Comparison of ENCODE assay signal across 20 mouse cellular contexts in genomic region chr15:25771782-25772181, GRCm38 (mm10).
DNase-seq lines count a peak whose midpoint lies in the region; ATAC-seq lines count a peak whose summit lies in the region.
"Had no signal": no experiment of that assay in that cellular context is flagged by ENCODE, and none has a peak within 500 bp of the region (broad histone marks: within the 10 kb centered on the region; RNA-seq: fewer than 3 reads in every experiment).

No protein-coding gene starts in this region.

- no peaks in the 10 kb centered on the region for H3K9me3 ChIP-seq in forebrain, embryonic 10.5 days
- no peaks in the 10 kb centered on the region for H3K9me3 ChIP-seq in forebrain, embryonic 16.5 days (ENCODE audit: control insufficient read depth, low read length)
- H3K9me3 ChIP-seq in hindbrain, embryonic 10.5 days, result no peaks in the 10 kb centered on the region
- no peaks in the 10 kb centered on the region for H3K9me3 ChIP-seq in hindbrain, embryonic 16.5 days (ENCODE audit: control insufficient read depth, low read length)
- H3K9me3 ChIP-seq in midbrain, embryonic 13.5 days, result no peaks in the 10 kb centered on the region
- no peaks in the 10 kb centered on the region for H3K9me3 ChIP-seq in midbrain, embryonic 11.5 days (ENCODE audit: control insufficient read depth, low read length)
- H3K9me3 ChIP-seq: embryonic facial prominence, embryonic 12.5 days; heart, embryonic 13.5 days; hindbrain, embryonic 13.5 days had no signal

- H3K27ac ChIP-seq in forebrain, embryonic 10.5 days, result peak overlapping the region; percentile 91
- no peak overlapping the region for H3K27ac ChIP-seq in forebrain, embryonic 16.5 days (ENCODE audit: low read length)
- 0 out of 2 replicates have a peak overlapping the region, but pooled peaks have one; percentile 91 for H3K27ac ChIP-seq in hindbrain, embryonic 10.5 days
- H3K27ac ChIP-seq in hindbrain, embryonic 16.5 days (ENCODE audit: low read depth, low read length), result no peak overlapping the region
- H3K27ac ChIP-seq in midbrain, embryonic 13.5 days, result peak overlapping the region; percentile 60; the same call in 1 of the 2 replicates
- no peak overlapping the region for H3K27ac ChIP-seq in midbrain, embryonic 11.5 days (ENCODE audit: low read depth, low read length)
- H3K27ac ChIP-seq: embryonic facial prominence, embryonic 12.5 days; heart, embryonic 13.5 days had no signal

- H3K27me3 ChIP-seq in forebrain, embryonic 10.5 days (ENCODE audit: poor library complexity, severe bottlenecking), result no peaks in the 10 kb centered on the region
- no peaks in the 10 kb centered on the region for H3K27me3 ChIP-seq in forebrain, embryonic 16.5 days (replicated peaks; ENCODE audit: control insufficient read depth, insufficient read depth, low read length)
- no peaks in the 10 kb centered on the region for H3K27me3 ChIP-seq in hindbrain, embryonic 10.5 days (ENCODE audit: insufficient read depth, poor library complexity, severe bottlenecking)
- H3K27me3 ChIP-seq in hindbrain, embryonic 16.5 days (replicated peaks; ENCODE audit: control insufficient read depth, insufficient read depth, low read length), result no peaks in the 10 kb centered on the region
- H3K27me3 ChIP-seq in midbrain, embryonic 13.5 days, result no peaks in the 10 kb centered on the region
- H3K27me3 ChIP-seq in midbrain, embryonic 11.5 days (ENCODE audit: control insufficient read depth, insufficient read depth, low read length), result no peaks in the 10 kb centered on the region
- H3K27me3 ChIP-seq: embryonic facial prominence, embryonic 12.5 days; heart, embryonic 13.5 days; hindbrain, embryonic 13.5 days had no signal

- H3K4me1 ChIP-seq in forebrain, embryonic 10.5 days, result peaks cover 93% of the 10 kb centered on the region
- H3K4me1 ChIP-seq in forebrain, embryonic 16.5 days (replicated peaks; ENCODE audit: control insufficient read depth, insufficient read depth, low read length), result peaks cover 45% of the 10 kb centered on the region
- peaks cover 86% of the 10 kb centered on the region for H3K4me1 ChIP-seq in hindbrain, embryonic 10.5 days (replicated peaks)
- peaks cover 20% of the 10 kb centered on the region for H3K4me1 ChIP-seq in hindbrain, embryonic 16.5 days (ENCODE audit: control insufficient read depth, insufficient read depth, low read depth, low read length)
- H3K4me1 ChIP-seq in midbrain, embryonic 13.5 days (replicated peaks), result peaks cover 78% of the 10 kb centered on the region
- peaks cover 57% of the 10 kb centered on the region for H3K4me1 ChIP-seq in midbrain, embryonic 11.5 days (ENCODE audit: control insufficient read depth, insufficient read depth, low read length)

- no peak overlapping the region for H3K4me2 ChIP-seq in forebrain, embryonic 16.5 days (ENCODE audit: low read length)
- no peak overlapping the region for H3K4me2 ChIP-seq in hindbrain, embryonic 16.5 days (ENCODE audit: low read length)
- H3K4me2 ChIP-seq in midbrain, embryonic 13.5 days (replicated peaks), result no peak overlapping the region
- H3K4me2 ChIP-seq in midbrain, embryonic 11.5 days, result no peak overlapping the region
- H3K4me2 ChIP-seq: embryonic facial prominence, embryonic 12.5 days; heart, embryonic 13.5 days; hindbrain, embryonic 13.5 days had no signal

- intact Hi-C loops in left cerebral cortex, postnatal 25 days (cut with DNase I), result no loop called here

- peaks cover 39% of the 10 kb centered on the region for H3K36me3 ChIP-seq in forebrain, embryonic 10.5 days (replicated peaks)
- no peaks in the 10 kb centered on the region for H3K36me3 ChIP-seq in forebrain, embryonic 16.5 days (ENCODE audit: control insufficient read depth, insufficient read depth)
- H3K36me3 ChIP-seq in hindbrain, embryonic 10.5 days, result peaks cover 25% of the 10 kb centered on the region
- H3K36me3 ChIP-seq in hindbrain, embryonic 16.5 days (ENCODE audit: control insufficient read depth, insufficient read depth, low read length), result no peaks in the 10 kb centered on the region
- H3K36me3 ChIP-seq in midbrain, embryonic 13.5 days, result no peaks in the 10 kb centered on the region
- H3K36me3 ChIP-seq in midbrain, embryonic 11.5 days (ENCODE audit: control insufficient read depth, insufficient read depth, low read length), result no peaks in the 10 kb centered on the region
- H3K36me3 ChIP-seq: hindbrain, embryonic 13.5 days had no signal

- H3K4me3 ChIP-seq in forebrain, embryonic 10.5 days, result no peak overlapping the region
- no peak overlapping the region for H3K4me3 ChIP-seq in forebrain, embryonic 16.5 days (replicated peaks; ENCODE audit: low read length)
- H3K4me3 ChIP-seq in hindbrain, embryonic 10.5 days, result no peak overlapping the region
- H3K4me3 ChIP-seq in hindbrain, embryonic 16.5 days (ENCODE audit: low read length), result no peak overlapping the region
- H3K4me3 ChIP-seq in midbrain, embryonic 13.5 days (replicated peaks), result no peak overlapping the region
- no peak overlapping the region for H3K4me3 ChIP-seq in midbrain, embryonic 11.5 days (ENCODE audit: low read depth, low read length)
- H3K4me3 ChIP-seq: embryonic facial prominence, embryonic 12.5 days; heart, embryonic 13.5 days; hindbrain, embryonic 13.5 days had no signal

- DNase-seq in forebrain, embryonic 10.5 days (ENCODE audit: extremely low spot score, low spot score), result no peak
- no peak for DNase-seq in hindbrain, embryonic 10.5 days (ENCODE audit: low spot score)
- no peak for DNase-seq in midbrain, embryonic 11.5 days (ENCODE audit: low spot score, missing footprints)
- no peak for DNase-seq in layer of hippocampus, postnatal 14 days (ENCODE audit: low spot score in 2 of 2)
- DNase-seq in left cerebral cortex, postnatal 25 days (ENCODE audit: low spot score in 2 of 2), result no peak
- DNase-seq: adrenal gland, postnatal 10 days; B cell, adult 2 months; cerebellum, adult 11 months; cerebellum, adult 8-10 months; cerebellum, postnatal 25 days; gastrocnemius, postnatal 36 days; heart, postnatal 36 days had no signal

- no peak overlapping the region for H3K9ac ChIP-seq in forebrain, embryonic 16.5 days (replicated peaks; ENCODE audit: low read depth, low read length)
- H3K9ac ChIP-seq in hindbrain, embryonic 16.5 days (ENCODE audit: low read depth, low read length), result no peak overlapping the region
- no peak overlapping the region for H3K9ac ChIP-seq in midbrain, embryonic 13.5 days (replicated peaks)
- no peak overlapping the region for H3K9ac ChIP-seq in midbrain, embryonic 11.5 days (ENCODE audit: low read length)
- H3K9ac ChIP-seq: embryonic facial prominence, embryonic 12.5 days; heart, embryonic 13.5 days; hindbrain, embryonic 13.5 days had no signal

- no peak for ATAC-seq in forebrain, embryonic 16.5 days
- no peak for ATAC-seq in hindbrain, embryonic 16.5 days
- ATAC-seq in midbrain, embryonic 13.5 days, result no peak
- ATAC-seq in midbrain, embryonic 11.5 days (ENCODE audit: low FRiP score), result no peak
- ATAC-seq: CD4-positive, CD25-positive, alpha-beta regulatory T cell, adult 4 months; intestine, embryonic 16.5 days had no signal

- 84% methylated on average over 10 of the region's 10 CpGs for WGBS in forebrain, embryonic 10.5 days
- 85% methylated on average over 10 of the region's 10 CpGs for WGBS in forebrain, embryonic 16.5 days
- WGBS in hindbrain, embryonic 10.5 days, result 83% methylated on average over 10 of the region's 10 CpGs
- 87% methylated on average over 10 of the region's 10 CpGs for WGBS in hindbrain, embryonic 16.5 days
- WGBS in midbrain, embryonic 13.5 days, result 79% methylated on average over 10 of the region's 10 CpGs
- WGBS in midbrain, embryonic 11.5 days, result 84% methylated on average over 10 of the region's 10 CpGs

Comparison
In these comparisons a context has a peak if more than half of its experiments do, and no peak if none do; other contexts are left out.
1. H3K27ac ChIP-seq: peak in forebrain, embryonic 10.5 days (single experiment), hindbrain, embryonic 10.5 days (single experiment) and midbrain, embryonic 13.5 days (single experiment); none in forebrain, embryonic 16.5 days (single experiment), hindbrain, embryonic 16.5 days (single experiment) and midbrain, embryonic 11.5 days (single experiment).